Mouse (Mus musculus) bone marrow macrophage, adult 2 months (primary cell): ENCODE results near the gene Scn5a.

Source experiments
- CTCF ChIP-seq: IDR thresholded peaks from 2 replicates; pipeline ENCODE4 v1.5.1; 2012; ENCODE audit warnings: low read depth, mild to moderate bottlenecking, low read length, moderate library complexity
- POLR2A ChIP-seq: IDR thresholded peaks from 2 replicates; pipeline ENCODE4 v1.6.1; 2012; ENCODE audit warnings: mild to moderate bottlenecking, low read depth, low read length, borderline replicate concordance

GRCm38 (mm10) chr9:119483554-119484353 is 95.1 kb downstream of the Scn5a start:
- TF ChIP-seq CTCF, result no peak
- no peak for TF ChIP-seq POLR2A
